16 mouse cellular contexts compared by ENCODE assay signal in genomic region chr12:105109406-105109805, GRCm38 (mm10). TPM values are rescaled to one million over a fixed set of nuclear protein-coding genes. Genes with fewer than 3 reads are reported as not detected.
A peak's percentile ranks its signal among the peaks of the same experiment; 100 is the strongest.
DNase-seq lines count a peak whose midpoint lies in the region; ATAC-seq lines count a peak whose summit lies in the region.
"Had no signal": no experiment of that assay in that cellular context is flagged by ENCODE, and none has a peak within 500 bp of the region (broad histone marks: within the 10 kb centered on the region; RNA-seq: fewer than 3 reads in every experiment).

No protein-coding gene starts in this region.

- no peak for DNase-seq in embryonic facial prominence, embryonic 14.5 days (ENCODE audit: low spot score)
- DNase-seq in embryonic facial prominence, embryonic 10.5 days (ENCODE audit: low spot score): no peak
- peak; percentile 21 for DNase-seq in kidney, postnatal 10 days
- DNase-seq in kidney, adult 11 months: no peak
- DNase-seq in left cerebral cortex, postnatal 25 days (ENCODE audit: low spot score in 2 of 2): peak; percentile 36 to 65
- DNase-seq in spleen, postnatal 4 days (ENCODE audit: low spot score in 2 of 2): no peak
- DNase-seq: kidney, postnatal 36 days had no signal

- peak; percentile 48; the same call in 1 of the 2 replicates for ATAC-seq in embryonic facial prominence, embryonic 14.5 days (ENCODE audit: low read depth)
- no peak for ATAC-seq in embryonic facial prominence, embryonic 15.5 days (ENCODE audit: insufficient number of reproducible peaks, low FRiP score, low TSS enrichment, low read depth)
- no peak for ATAC-seq in inflammation-experienced regulatory T-cells, adult 6 months
- ATAC-seq: forebrain, embryonic 15.5 days had no signal

- no peaks in the 10 kb centered on the region for H3K9me3 ChIP-seq in embryonic facial prominence, embryonic 14.5 days (ENCODE audit: control insufficient read depth, low read length)
- no peaks in the 10 kb centered on the region for H3K9me3 ChIP-seq in embryonic facial prominence, embryonic 10.5 days
- H3K9me3 ChIP-seq in embryonic facial prominence, embryonic 15.5 days (replicated peaks): no peaks in the 10 kb centered on the region
- H3K9me3 ChIP-seq: forebrain, embryonic 15.5 days; G1E; hindbrain, embryonic 10.5 days; liver, embryonic 15.5 days had no signal

- no peak overlapping the region for H3K4me3 ChIP-seq in embryonic facial prominence, embryonic 14.5 days (ENCODE audit: low read depth, low read length)
- no peak overlapping the region for H3K4me3 ChIP-seq in embryonic facial prominence, embryonic 10.5 days
- no peak overlapping the region for H3K4me3 ChIP-seq in embryonic facial prominence, embryonic 15.5 days (replicated peaks)
- H3K4me3 ChIP-seq: forebrain, embryonic 15.5 days; hindbrain, embryonic 10.5 days; liver, embryonic 15.5 days; myocyte had no signal

- intact Hi-C loops in left cerebral cortex, postnatal 25 days (cut with DNase I): no loop called here

- H3K27ac ChIP-seq in embryonic facial prominence, embryonic 14.5 days (replicated peaks; ENCODE audit: low read depth, low read length): no peak overlapping the region
- H3K27ac ChIP-seq in embryonic facial prominence, embryonic 10.5 days (replicated peaks): no peak overlapping the region
- H3K27ac ChIP-seq in embryonic facial prominence, embryonic 15.5 days (replicated peaks): 0 out of 2 replicates have a peak overlapping the region, but pooled peaks have one; percentile 30
- H3K27ac ChIP-seq: forebrain, embryonic 15.5 days; hindbrain, embryonic 10.5 days; liver, embryonic 15.5 days; macrophage had no signal

- H3K27me3 ChIP-seq in embryonic facial prominence, embryonic 14.5 days (replicated peaks; ENCODE audit: control insufficient read depth, insufficient read depth, low read length): no peaks in the 10 kb centered on the region
- H3K27me3 ChIP-seq in embryonic facial prominence, embryonic 10.5 days (replicated peaks; ENCODE audit: low read depth, poor library complexity, severe bottlenecking): no peaks in the 10 kb centered on the region
- no peaks in the 10 kb centered on the region for H3K27me3 ChIP-seq in embryonic facial prominence, embryonic 15.5 days
- H3K27me3 ChIP-seq: forebrain, embryonic 15.5 days; liver, embryonic 15.5 days had no signal

- H3K4me1 ChIP-seq in embryonic facial prominence, embryonic 14.5 days (ENCODE audit: control insufficient read depth, insufficient read depth, low read length): peaks cover 12% of the 10 kb centered on the region; the same call in 1 of the 2 replicates
- peaks cover 22% of the 10 kb centered on the region for H3K4me1 ChIP-seq in embryonic facial prominence, embryonic 10.5 days
- peaks cover 28% of the 10 kb centered on the region for H3K4me1 ChIP-seq in embryonic facial prominence, embryonic 15.5 days
- H3K4me1 ChIP-seq: liver, embryonic 15.5 days had no signal

- H3K4me2 ChIP-seq in embryonic facial prominence, embryonic 14.5 days (ENCODE audit: low read depth, low read length): no peak overlapping the region
- no peak overlapping the region for H3K4me2 ChIP-seq in embryonic facial prominence, embryonic 15.5 days (replicated peaks)
- H3K4me2 ChIP-seq: forebrain, embryonic 15.5 days; liver, embryonic 15.5 days had no signal

- no peaks in the 10 kb centered on the region for H3K36me3 ChIP-seq in embryonic facial prominence, embryonic 14.5 days (ENCODE audit: control insufficient read depth, insufficient read depth, low read length)
- H3K36me3 ChIP-seq in embryonic facial prominence, embryonic 10.5 days (replicated peaks): no peaks in the 10 kb centered on the region
- no peaks in the 10 kb centered on the region for H3K36me3 ChIP-seq in embryonic facial prominence, embryonic 15.5 days
- H3K36me3 ChIP-seq: forebrain, embryonic 15.5 days; G1E; hindbrain, embryonic 10.5 days; liver, embryonic 15.5 days had no signal

- H3K9ac ChIP-seq in embryonic facial prominence, embryonic 14.5 days (ENCODE audit: low read depth, low read length): no peak overlapping the region
- no peak overlapping the region for H3K9ac ChIP-seq in embryonic facial prominence, embryonic 15.5 days
- H3K9ac ChIP-seq: forebrain, embryonic 15.5 days; liver, embryonic 15.5 days had no signal

- 44% methylated on average over 3 of the region's 3 CpGs for WGBS in embryonic facial prominence, embryonic 14.5 days
- WGBS in embryonic facial prominence, embryonic 10.5 days: 78% methylated on average over 3 of the region's 3 CpGs
- WGBS in embryonic facial prominence, embryonic 15.5 days: 57% methylated on average over 3 of the region's 3 CpGs

RNA-seq across cellular contexts. Expression of gene Tcl1b2, which starts 36.4 kb away (rescaled TPM):
- polyA plus RNA-seq in embryonic facial prominence, embryonic 14.5 days (2014; fragmentation: Nextera tagmentation; extraction: Ambion mirVana): not detected in 2 replicates
- polyA plus RNA-seq in embryonic facial prominence, embryonic 10.5 days (2016; fragmentation: Nextera tagmentation; extraction: Ambion mirVana): not detected in 2 replicates
- polyA plus RNA-seq in embryonic facial prominence, embryonic 15.5 days (2015; fragmentation: Nextera tagmentation; extraction: Ambion mirVana): not detected in 2 replicates
- not detected for total RNA-seq in left cerebral cortex, postnatal 25 days (2021)
- polyA plus RNA-seq in inflammation-experienced regulatory T-cells, adult 6 months (2017; shearing (Covaris generic)): not detected
- total RNA-seq: G1E had no signal
- polyA plus RNA-seq: forebrain, embryonic 15.5 days; G1E; hindbrain, embryonic 10.5 days; liver, embryonic 15.5 days; macrophage; myocyte; thymus, postnatal 0 days had no signal

RNA-seq across cellular contexts. Expression of gene Tcl1b1, which starts 50.1 kb away (rescaled TPM):
- polyA plus RNA-seq in embryonic facial prominence, embryonic 14.5 days (2014; fragmentation: Nextera tagmentation; extraction: Ambion mirVana): not detected in 2 replicates
- not detected in 2 replicates for polyA plus RNA-seq in embryonic facial prominence, embryonic 10.5 days (2016; fragmentation: Nextera tagmentation; extraction: Ambion mirVana)
- not detected in 2 replicates for polyA plus RNA-seq in embryonic facial prominence, embryonic 15.5 days (2015; fragmentation: Nextera tagmentation; extraction: Ambion mirVana)
- not detected for total RNA-seq in left cerebral cortex, postnatal 25 days (2021)
- polyA plus RNA-seq in inflammation-experienced regulatory T-cells, adult 6 months (2017; shearing (Covaris generic)): not detected
- total RNA-seq: G1E had no signal
- polyA plus RNA-seq: forebrain, embryonic 15.5 days; G1E; hindbrain, embryonic 10.5 days; liver, embryonic 15.5 days; macrophage; myocyte; thymus, postnatal 0 days had no signal

Comparison
In these comparisons a context has a peak if more than half of its experiments do, and no peak if none do; other contexts are left out.
1. DNase-seq: peak in kidney, postnatal 10 days (single experiment) and left cerebral cortex, postnatal 25 days (2 of 2); none in embryonic facial prominence, embryonic 14.5 days (single experiment), embryonic facial prominence, embryonic 10.5 days (single experiment), kidney, adult 11 months (single experiment) and spleen, postnatal 4 days (0 of 2).